Mouse (Mus musculus) limb, embryonic 15.5 days (tissue): ENCODE data around the gene Cgn. TPM values are rescaled to one million over a fixed set of nuclear protein-coding genes. Genes with fewer than 3 reads are reported as not detected.

Experiments used
- ATAC-seq: fragments of 200-750 bp; cut with Nextera tagmentation; 2 replicates; pipeline ENCODE4 v1.8.0; 2017; ENCODE audit warnings: low read depth, moderate TSS enrichment; ENCODE audit not compliant: insufficient number of reproducible peaks, low FRiP score, low TSS enrichment
- H3K27ac ChIP-seq: fragments of 300-500 bp; sonication (generic); 2 replicates; pipeline ENCODE4 v1.5.1; 2015; ENCODE audit warnings: moderate library complexity, mild to moderate bottlenecking, inconsistent platforms
- H3K27me3 ChIP-seq: fragments of 300-500 bp; sonication (generic); 2 replicates; pipeline ENCODE4 v1.6.1; 2015; ENCODE audit warnings: inconsistent platforms
- H3K36me3 ChIP-seq: fragments of 300-500 bp; sonication (generic); 2 replicates; pipeline ENCODE4 v1.6.1; 2015; ENCODE audit warnings: inconsistent platforms
- H3K4me1 ChIP-seq: fragments of 300-500 bp; sonication (generic); 2 replicates; pipeline ENCODE4 v1.6.1; 2015; ENCODE audit warnings: inconsistent platforms
- H3K4me2 ChIP-seq: fragments of 300-500 bp; sonication (generic); 2 replicates; pipeline ENCODE4 v1.6.1; 2015; ENCODE audit warnings: mild to moderate bottlenecking, inconsistent platforms
- H3K4me3 ChIP-seq: fragments of 300-500 bp; sonication (generic); 2 replicates; pipeline ENCODE4 v1.5.1; 2015; ENCODE audit warnings: mild to moderate bottlenecking, inconsistent platforms
- H3K9ac ChIP-seq: fragments of 300-500 bp; sonication (generic); 2 replicates; pipeline ENCODE4 v1.6.1; 2015; ENCODE audit warnings: inconsistent platforms
- H3K9me3 ChIP-seq: fragments of 300-500 bp; sonication (generic); 2 replicates; pipeline ENCODE4 v1.6.1; 2016; ENCODE audit warnings: inconsistent platforms
- WGBS: fragments of 180-500 bp; shearing (Covaris S2); methylation state at CpG from one replicate; pipeline ENCODE4 v1.1.7; 2015; 5-methylcytosine and 5-hydroxymethylcytosine counted together
- polyA plus RNA-seq: library from polyadenylated mRNA; unstranded; fragments of >200 nt; fragmentation: Nextera tagmentation; extraction: Ambion mirVana; gene quantifications from 2 replicates; pipeline ENCODE4 v1.2.1, GENCODE M21; 2015

Gene Cgn
- polyA plus RNA-seq, 1 experiment from 2014 or later, result 16.7 TPM

- H3K4me3 ChIP-seq, result no peak overlapping the region
- no peak overlapping the region for H3K4me2 ChIP-seq
- H3K27me3 ChIP-seq, result no peaks in the 10 kb centered on the region
- H3K9me3 ChIP-seq, result no peaks in the 10 kb centered on the region
- H3K9ac ChIP-seq, result no peak overlapping the region
- H3K36me3 ChIP-seq, result no peaks in the 10 kb centered on the region
- no peaks in the 10 kb centered on the region for H3K4me1 ChIP-seq
- 66% methylated on average over 4 of the region's 4 CpGs for WGBS
- no peak overlapping the region for H3K27ac ChIP-seq
- no peak for ATAC-seq
These were observed 27.8 kb upstream of the Cgn start for GRCm38 (mm10) chr3:94814063-94814462.

- H3K9ac ChIP-seq, result no peak overlapping the region
- H3K27ac ChIP-seq, result no peak overlapping the region
- ATAC-seq, result no peak
- H3K4me2 ChIP-seq, result no peak overlapping the region
- H3K4me1 ChIP-seq, result no peaks in the 10 kb centered on the region
- no peaks in the 10 kb centered on the region for H3K36me3 ChIP-seq
- WGBS, result 68% methylated on average over 3 of the region's 3 CpGs
- H3K4me3 ChIP-seq, result no peak overlapping the region
- no peaks in the 10 kb centered on the region for H3K9me3 ChIP-seq
- no peaks in the 10 kb centered on the region for H3K27me3 ChIP-seq
These were observed 27.4 kb upstream of the Cgn start for GRCm38 (mm10) chr3:94813651-94814050.

- Histone ChIP-seq H3K4me1 (no peaks in the 10 kb centered on the region), H3K9me3 (no peaks in the 10 kb centered on the region), H3K9ac (no peak overlapping the region), H3K4me2 (no peak overlapping the region), H3K36me3 (no peaks in the 10 kb centered on the region), H3K27ac (no peak overlapping the region), H3K27me3 (no peaks in the 10 kb centered on the region), H3K4me3 (no peak overlapping the region)
- ATAC-seq, result no peak
- 14% methylated on average over 4 of the region's 4 CpGs for WGBS
These were observed 25.3 kb upstream of the Cgn start for GRCm38 (mm10) chr3:94811628-94812027.

GRCm38 (mm10) chr3:94808296-94808695 lies 22.0 kb upstream of the Cgn start:
- Histone ChIP-seq H3K4me3 (no peak overlapping the region), H3K9ac (no peak overlapping the region), H3K9me3 (no peaks in the 10 kb centered on the region), H3K27ac (no peak overlapping the region), H3K27me3 (no peaks in the 10 kb centered on the region), H3K36me3 (no peaks in the 10 kb centered on the region), H3K4me2 (no peak overlapping the region), H3K4me1 (peaks cover 2% of the 10 kb centered on the region; the same call in 1 of the 2 replicates)
- WGBS, result 78% methylated on average over 1 of the region's 1 CpGs
- ATAC-seq, result no peak

GRCm38 (mm10) chr3:94804976-94805375 lies 18.7 kb upstream of the Cgn start:
- H3K27ac ChIP-seq, result peak overlapping the region; percentile 64
- peaks cover 6% of the 10 kb centered on the region; the same call in 1 of the 2 replicates for H3K4me1 ChIP-seq
- no peak for ATAC-seq
- no peak overlapping the region for H3K9ac ChIP-seq
- no peaks in the 10 kb centered on the region for H3K9me3 ChIP-seq
- WGBS, result 77% methylated on average over 4 of the region's 4 CpGs
- no peaks in the 10 kb centered on the region for H3K36me3 ChIP-seq
- no peak overlapping the region for H3K4me2 ChIP-seq
- H3K4me3 ChIP-seq, result no peak overlapping the region
- no peaks in the 10 kb centered on the region for H3K27me3 ChIP-seq

- Histone ChIP-seq H3K4me2 (no peak overlapping the region), H3K27ac (peak overlapping the region; percentile 64), H3K9ac (no peak overlapping the region)
These were observed 17.9 kb upstream of the Cgn start for GRCm38 (mm10) chr3:94804146-94804545.

GRCm38 (mm10) chr3:94796181-94796580 lies 9.9 kb upstream of the Cgn start:
- Histone ChIP-seq H3K36me3 (no peaks in the 10 kb centered on the region), H3K4me3 (no peak overlapping the region), H3K4me1 (0 out of 2 replicates have a peak, but pooled peaks cover 4% of the 10 kb centered on the region), H3K9ac (no peak overlapping the region), H3K27ac (no peak overlapping the region), H3K9me3 (no peaks in the 10 kb centered on the region), H3K4me2 (no peak overlapping the region), H3K27me3 (no peaks in the 10 kb centered on the region)
- ATAC-seq, result no peak

More at GRCm38 (mm10) chr3:94804146-94804545, 17.9 kb upstream of the Cgn start:
- H3K9me3 ChIP-seq, result no peaks in the 10 kb centered on the region
- 10% methylated on average over 10 of the region's 10 CpGs for WGBS
- no peak for ATAC-seq
- peaks cover 6% of the 10 kb centered on the region; the same call in 1 of the 2 replicates for H3K4me1 ChIP-seq
- H3K4me3 ChIP-seq, result no peak overlapping the region
- no peaks in the 10 kb centered on the region for H3K27me3 ChIP-seq
- no peaks in the 10 kb centered on the region for H3K36me3 ChIP-seq

- no peaks in the 10 kb centered on the region for H3K9me3 ChIP-seq
- H3K4me2 ChIP-seq, result no peak overlapping the region
- no peak overlapping the region for H3K4me3 ChIP-seq
- no peak for ATAC-seq
- 0 out of 2 replicates have a peak, but pooled peaks cover 4% of the 10 kb centered on the region for H3K4me1 ChIP-seq
- H3K9ac ChIP-seq, result no peak overlapping the region
- no peak overlapping the region for H3K27ac ChIP-seq
- no peaks in the 10 kb centered on the region for H3K27me3 ChIP-seq
- no peaks in the 10 kb centered on the region for H3K36me3 ChIP-seq
- WGBS, result 50% methylated on average over 7 of the region's 7 CpGs
These were observed 9.4 kb upstream of the Cgn start for GRCm38 (mm10) chr3:94795596-94796140.

- Histone ChIP-seq H3K4me3 (no peak overlapping the region), H3K27me3 (no peaks in the 10 kb centered on the region), H3K9ac (no peak overlapping the region), H3K36me3 (no peaks in the 10 kb centered on the region), H3K4me1 (no peaks in the 10 kb centered on the region), H3K9me3 (no peaks in the 10 kb centered on the region), H3K4me2 (no peak overlapping the region), H3K27ac (no peak overlapping the region)
- no peak for ATAC-seq
- WGBS, result 79% methylated on average over 2 of the region's 2 CpGs
These were observed 8.1 kb upstream of the Cgn start for GRCm38 (mm10) chr3:94794359-94794758.

- Histone ChIP-seq H3K27ac (no peak overlapping the region), H3K4me2 (no peak overlapping the region), H3K36me3 (no peaks in the 10 kb centered on the region), H3K4me3 (no peak overlapping the region), H3K9ac (no peak overlapping the region), H3K4me1 (no peaks in the 10 kb centered on the region), H3K27me3 (no peaks in the 10 kb centered on the region), H3K9me3 (no peaks in the 10 kb centered on the region)
- no peak for ATAC-seq
- 81% methylated on average over 2 of the region's 2 CpGs for WGBS
These were observed 7.4 kb upstream of the Cgn start for GRCm38 (mm10) chr3:94793672-94794071.

GRCm38 (mm10) chr3:94792258-94792657 lies 6.0 kb upstream of the Cgn start:
- Histone ChIP-seq H3K36me3 (no peaks in the 10 kb centered on the region), H3K4me1 (peaks cover 4% of the 10 kb centered on the region), H3K9me3 (no peaks in the 10 kb centered on the region), H3K27me3 (no peaks in the 10 kb centered on the region), H3K4me2 (no peak overlapping the region), H3K4me3 (no peak overlapping the region), H3K27ac (no peak overlapping the region), H3K9ac (no peak overlapping the region)
- no peak for ATAC-seq
- 79% methylated on average over 2 of the region's 2 CpGs for WGBS

- no peak for ATAC-seq
- H3K4me3 ChIP-seq, result no peak overlapping the region
- H3K9me3 ChIP-seq, result no peaks in the 10 kb centered on the region
- no peak overlapping the region for H3K27ac ChIP-seq
- peaks cover 12% of the 10 kb centered on the region for H3K4me1 ChIP-seq
- no peaks in the 10 kb centered on the region for H3K36me3 ChIP-seq
- 69% methylated on average over 2 of the region's 2 CpGs for WGBS
- no peak overlapping the region for H3K4me2 ChIP-seq
- no peaks in the 10 kb centered on the region for H3K27me3 ChIP-seq
- no peak overlapping the region for H3K9ac ChIP-seq
These were observed 3.2 kb upstream of the Cgn start for GRCm38 (mm10) chr3:94789516-94789915.

- Histone ChIP-seq H3K36me3 (no peaks in the 10 kb centered on the region), H3K4me1 (peaks cover 12% of the 10 kb centered on the region), H3K27me3 (no peaks in the 10 kb centered on the region), H3K4me2 (no peak overlapping the region), H3K4me3 (no peak overlapping the region), H3K9me3 (no peaks in the 10 kb centered on the region), H3K27ac (no peak overlapping the region), H3K9ac (no peak overlapping the region)
- ATAC-seq, result no peak
- 83% methylated on average over 1 of the region's 1 CpGs for WGBS
These were observed 2.8 kb upstream of the Cgn start for GRCm38 (mm10) chr3:94789071-94789470.
